Mouse (Mus musculus): ENCODE data around the gene Tlcd2.

Gene Tlcd2

GRCm38 (mm10) chr11:75519834-75520633 lies 58.5 kb downstream of the Tlcd2 start:
- no peak for DNase-seq (ENCODE audit: low spot score)
